Mouse (Mus musculus): ENCODE measurements around the gene 2700081O15Rik. TPM values are rescaled to one million over a fixed set of nuclear protein-coding genes. Genes with fewer than 3 reads are reported as not detected.

Gene 2700081O15Rik
- polyA plus RNA-seq, 1 experiment: 21.1 TPM

Other genes with a start within 250 kb of the 2700081O15Rik start
- gene Otub1, start 211.3 kb upstream of the 2700081O15Rik start, polyA plus RNA-seq (2012; rRNA removed): 121 and 122 TPM in 2 replicates
- gene Cox8a, start 200.0 kb upstream of the 2700081O15Rik start, polyA plus RNA-seq (2012; rRNA removed): 1,770 and 2,047 TPM in 2 replicates
- 29.7 and 35.5 TPM in 2 replicates for gene Naa40, start 176.4 kb upstream of the 2700081O15Rik start, polyA plus RNA-seq (2012; rRNA removed)
- gene Rcor2, start 150.3 kb upstream of the 2700081O15Rik start, polyA plus RNA-seq (2012; rRNA removed): 11.7 and 11.8 TPM in 2 replicates
- gene Mark2, start 75.8 kb upstream of the 2700081O15Rik start, polyA plus RNA-seq (2012; rRNA removed): 50.9 and 83.8 TPM in 2 replicates
- 14.7 and 15.5 TPM in 2 replicates for gene Spindoc, start 34.6 kb upstream of the 2700081O15Rik start, polyA plus RNA-seq (2012; rRNA removed)
- 190 and 205 TPM in 2 replicates for gene Rtn3, start 65.7 kb downstream of the 2700081O15Rik start, polyA plus RNA-seq (2012; rRNA removed)
- gene Atl3, start 76.4 kb downstream of the 2700081O15Rik start, polyA plus RNA-seq (2012; rRNA removed): 33.5 and 40.2 TPM in 2 replicates
- 104 and 159 TPM in 2 replicates for gene Pla2g16, start 139.8 kb downstream of the 2700081O15Rik start, polyA plus RNA-seq (2012; rRNA removed)
- gene Lgals12, start 189.6 kb downstream of the 2700081O15Rik start, polyA plus RNA-seq (2012; rRNA removed): 43.3 and 74.5 TPM in 2 replicates
- gene Hrasls5, start 194.9 kb downstream of the 2700081O15Rik start, polyA plus RNA-seq (2012; rRNA removed): 12.2 and 15.8 TPM in 2 replicates